Mouse (Mus musculus) megakaryocyte-erythroid progenitor cell, adult 5-6 weeks (primary cell): Measurements from ENCODE around the gene Kl. TPM values are rescaled to one million over a fixed set of nuclear protein-coding genes. Genes with fewer than 3 reads are reported as not detected.

ENCODE experiments used
- ATAC-seq: replicated peaks from 2 replicates; pipeline ENCODE4 v1.8.0; 2016; ENCODE audit warnings: mild to moderate bottlenecking, inconsistent platforms; ENCODE audit not compliant: severe bottlenecking, poor library complexity, low FRiP score, low TSS enrichment
- total RNA-seq, 2 experiments: library from RNA; stranded (forward) in 1 of 2; stranded (reverse) in 1 of 2; fragments of 200-1000, 215-1000 nt in 1 of 2; fragments of >200 nt in 1 of 2; fragmentation: Nextera tagmentation in 1 of 2; gene quantifications; 2 replicates each; pipeline ENCODE4 v1.2.3; 2014 to 2017

The Kl gene
- total RNA-seq, 2 experiments from 2014 or later: not detected

DNA sequence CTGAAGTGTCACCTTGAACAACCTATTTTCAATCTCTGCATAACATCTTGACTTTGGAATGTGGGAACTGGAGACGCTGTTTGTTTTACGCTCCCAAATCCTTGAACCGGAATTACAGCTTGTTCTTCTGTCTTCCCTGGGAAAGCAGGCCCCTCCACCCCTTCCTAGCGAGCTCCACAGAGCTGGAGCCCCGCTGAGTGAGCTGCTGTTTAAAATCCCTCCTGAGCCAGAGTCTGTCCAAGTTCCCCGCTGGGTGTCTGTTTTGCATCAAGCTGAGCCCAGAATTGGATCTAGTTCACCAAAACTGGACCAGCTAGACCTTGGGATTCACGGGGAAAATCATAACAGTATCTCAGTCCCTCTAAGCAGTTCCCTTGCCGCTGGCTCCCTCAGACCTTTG, 71.1 kb downstream of the Kl start:
- no peak for ATAC-seq

DNA sequence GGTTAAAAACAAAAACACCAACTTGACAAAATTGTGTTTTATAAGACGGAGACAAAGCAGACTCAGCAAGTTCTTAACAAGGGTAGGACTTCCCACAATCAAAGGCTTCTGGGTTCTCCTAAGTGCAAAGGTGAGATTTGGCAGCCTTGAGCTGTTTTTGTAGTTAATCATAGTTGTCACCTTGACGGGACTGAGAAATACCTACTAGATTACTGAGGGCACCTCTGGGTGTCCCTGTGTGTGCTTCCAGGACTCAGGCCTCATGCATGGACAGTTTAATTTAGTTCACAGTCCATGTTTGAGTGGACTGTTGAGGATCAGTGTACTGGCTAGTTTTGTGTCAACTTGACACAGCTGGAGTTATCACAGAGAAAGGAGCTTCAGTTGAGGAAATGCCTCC, 72.1 kb downstream of the Kl start:
- no peak for ATAC-seq

DNA sequence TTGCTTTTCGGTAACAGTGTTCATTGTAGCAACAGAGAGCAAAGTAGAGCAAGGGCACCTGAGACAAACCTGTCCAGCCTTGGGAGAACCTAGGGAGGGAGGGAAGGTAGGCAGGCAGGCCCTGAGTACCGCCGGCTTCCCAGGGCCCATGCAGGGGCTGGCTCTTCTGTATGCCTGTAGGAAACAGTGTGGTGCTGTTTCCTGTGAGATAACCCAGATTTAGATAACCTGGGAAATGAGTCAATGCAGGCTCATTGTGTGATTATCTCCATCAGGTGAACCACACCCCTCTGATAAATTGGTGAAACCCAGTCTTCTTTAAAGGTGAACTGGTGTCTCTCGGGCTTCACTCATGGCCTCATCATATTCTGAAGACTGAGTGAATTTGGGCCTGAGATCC, 73.7 kb downstream of the Kl start:
- ATAC-seq: no peak

DNA sequence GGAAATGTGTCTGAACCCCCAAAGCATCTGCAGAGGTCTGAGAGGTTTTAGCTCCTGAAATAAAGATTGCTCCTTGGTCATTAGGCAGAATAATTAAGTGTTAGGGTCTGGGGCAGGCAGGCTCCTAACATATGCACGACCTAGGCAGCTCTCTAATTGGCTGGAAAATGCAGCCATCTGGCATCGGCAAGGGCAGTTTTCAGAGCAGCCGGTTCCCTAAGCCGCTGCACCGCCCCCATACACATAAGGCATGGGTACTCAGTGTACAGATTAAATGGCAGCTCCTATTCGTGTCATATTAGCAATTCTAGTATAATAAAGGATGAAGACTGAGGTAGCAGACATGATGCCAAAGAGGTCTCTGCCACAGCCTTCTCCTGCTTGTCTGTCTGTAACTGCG, 74.8 kb downstream of the Kl start:
- ATAC-seq: no peak

DNA sequence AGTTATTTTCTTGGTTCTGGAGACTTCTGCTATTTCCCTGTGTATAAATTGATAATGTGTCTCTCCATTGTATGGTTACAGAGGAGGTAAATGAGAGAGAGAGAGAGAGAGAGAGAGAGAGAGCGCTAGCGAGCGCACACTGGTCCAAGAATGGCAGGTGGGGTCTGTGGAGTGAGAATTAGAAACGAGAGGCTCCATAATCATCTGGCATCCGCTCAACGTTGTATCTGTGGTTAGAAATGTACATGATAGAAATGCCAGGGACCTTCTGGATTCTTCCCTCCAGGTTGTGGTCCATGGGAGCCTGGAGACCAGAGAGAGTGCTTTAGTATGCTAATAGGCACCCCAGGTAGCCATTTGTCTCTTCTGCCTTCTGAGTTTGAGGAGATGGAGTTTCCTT, 76.5 kb downstream of the Kl start:
- no peak for ATAC-seq

DNA sequence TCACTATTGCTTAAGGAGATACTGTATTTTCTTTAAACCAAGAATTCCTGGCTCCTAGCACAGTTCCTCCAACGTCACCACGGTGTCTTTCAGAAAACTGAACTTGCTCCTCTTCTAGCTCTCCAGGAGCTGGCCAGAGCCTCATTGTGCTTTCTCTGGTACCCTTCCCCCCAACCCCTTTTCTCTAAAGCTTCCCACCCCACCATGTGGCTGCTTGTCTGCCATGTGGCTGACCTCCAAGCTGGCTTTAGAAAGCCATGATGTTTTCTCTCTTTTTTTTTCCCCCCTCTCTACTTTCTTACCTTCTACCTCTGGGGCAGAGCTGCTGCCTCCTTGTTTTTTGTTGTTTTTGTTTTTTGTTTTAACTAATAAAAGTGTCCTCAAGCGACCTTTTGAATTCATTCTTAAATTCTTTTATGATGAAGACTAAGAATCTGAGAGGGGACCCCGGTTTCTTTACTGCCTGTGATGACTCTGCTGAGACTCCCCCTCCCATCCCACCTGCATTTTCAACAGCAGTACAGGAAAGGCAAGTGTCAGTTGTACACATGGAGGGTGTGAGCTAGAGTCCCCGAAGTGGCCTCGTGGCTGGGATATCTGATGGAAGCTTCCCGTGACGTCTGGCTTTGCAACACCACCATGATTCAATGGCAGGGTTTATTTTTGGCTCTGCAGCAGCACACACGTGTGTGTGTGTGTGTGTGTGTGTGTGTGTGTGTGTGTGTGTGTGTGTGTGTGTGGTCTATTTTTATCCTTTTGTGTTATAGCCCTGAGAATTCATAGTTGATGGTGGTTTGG, 82.5 kb downstream of the Kl start:
- ATAC-seq: no peak

DNA sequence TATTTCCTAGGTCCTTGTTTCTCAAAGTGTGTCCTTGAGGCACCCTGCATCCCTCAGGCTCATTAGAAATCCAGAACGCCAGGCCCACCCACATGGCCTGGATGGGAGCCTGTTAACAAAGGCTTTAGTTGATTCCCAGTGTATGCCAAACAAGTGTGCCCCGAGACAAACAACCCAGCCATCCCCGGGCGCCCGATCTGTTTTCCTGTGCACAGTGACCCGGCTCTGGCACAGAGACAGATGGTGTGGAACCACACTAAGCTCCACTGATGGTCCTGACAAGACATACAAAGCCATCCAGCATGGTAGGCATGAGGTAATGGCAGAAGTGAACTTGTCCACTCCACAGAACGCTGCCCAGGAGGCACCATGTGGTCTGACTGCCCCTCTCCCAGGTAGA, 85.5 kb downstream of the Kl start:
- no peak for ATAC-seq

DNA sequence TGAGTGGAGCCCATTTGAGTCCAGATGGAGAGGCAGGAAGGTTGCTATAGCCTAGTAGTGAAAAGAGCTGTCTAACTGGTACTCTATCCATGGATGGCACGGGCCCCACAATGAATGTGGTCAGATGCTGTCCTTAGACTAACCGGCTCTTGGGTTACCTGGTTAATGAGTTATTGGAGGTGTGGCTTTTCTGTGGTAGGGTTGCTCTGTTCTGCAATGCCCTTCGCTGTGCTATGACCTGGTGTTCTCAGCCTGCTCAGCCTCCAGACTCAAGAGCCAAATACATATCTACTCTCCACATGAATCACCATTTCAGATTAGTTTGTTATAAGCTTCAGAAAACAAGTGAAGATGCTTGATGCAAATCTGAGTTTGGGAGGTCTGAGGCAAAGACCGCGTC, 90.5 kb downstream of the Kl start:
- no peak for ATAC-seq
